Mouse (Mus musculus) liver, postnatal 0 days (tissue): ENCODE measurements around the gene Tcp10c.
"Not testable (repeated sequence)": the region's sequence is repeated elsewhere in the genome, so short reads cannot be mapped to it uniquely, and the experiment has no call there.

Source experiments
- CTCF ChIP-seq: sonication (generic); IDR thresholded peaks from 2 replicates; pipeline ENCODE4 v1.5.1; 2016; ENCODE audit warnings: antibody characterized with exemption, low read depth
- EP300 ChIP-seq: IDR thresholded peaks from 2 replicates; pipeline ENCODE4 v1.6.1; 2016; ENCODE audit warnings: antibody characterized with exemption, low read depth, mild to moderate bottlenecking

DNA sequence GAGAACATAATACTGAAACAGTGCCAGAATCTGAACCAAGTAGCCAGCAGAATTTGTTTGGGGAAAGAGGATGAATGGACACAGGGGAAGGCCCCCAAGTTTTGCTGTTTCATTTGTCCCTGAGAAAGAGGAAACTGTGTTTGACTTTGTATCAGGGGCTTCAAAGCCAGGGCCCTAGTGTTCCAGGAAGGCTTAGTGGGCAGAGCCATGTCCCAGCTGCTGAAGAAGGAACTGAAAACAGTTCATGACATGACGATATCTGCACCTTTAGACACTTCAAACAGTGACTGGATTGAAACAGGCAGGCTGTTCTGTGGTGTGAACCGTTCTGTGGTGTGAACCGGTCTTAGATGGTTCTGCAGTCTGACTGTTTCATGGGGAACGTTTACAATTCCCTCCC is 8.4 kb upstream of the Tcp10c start:
- TF ChIP-seq EP300, CTCF: not testable (repeated sequence)
